Mouse (Mus musculus) MEL (cell line): ENCODE results near the gene Scnn1a. TPM values are rescaled to one million over a fixed set of nuclear protein-coding genes. Genes with fewer than 3 reads are reported as not detected.

ENCODE experiments used
- DNase-seq: peaks from one replicate; pipeline ENCODE4 v3.0.0; 2011; ENCODE audit warnings: low read depth, low spot score
- H3K27ac ChIP-seq: 2 replicates; pipeline ENCODE4 v1.5.1; 2012; ENCODE audit warnings: low read depth, mild to moderate bottlenecking, control low read depth, low read length, moderate library complexity; ENCODE audit not compliant: control insufficient read depth
- H3K27me3 ChIP-seq, 2 experiments: fragments of 150-350 bp in 1 of 2; sonication (generic) in 1 of 2; 2 replicates each; pipeline ENCODE4 v1.6.1; 2012; ENCODE audit warnings: low read length in 2 of 2, mild to moderate bottlenecking in 2 of 2, improper control_type of control experiment in 1 of 2, moderate library complexity in 1 of 2; ENCODE audit not compliant: insufficient read depth in 2 of 2, control insufficient read depth in 1 of 2
- H3K36me3 ChIP-seq, 2 experiments: 2 replicates each; pipeline ENCODE4 v1.6.1; 2012 to 2014; ENCODE audit warnings: low read length in 2 of 2, improper control_type of control experiment in 1 of 2, inconsistent platforms in 1 of 2, mild to moderate bottlenecking in 1 of 2; ENCODE audit not compliant: insufficient read depth in 2 of 2, control insufficient read depth in 1 of 2
- H3K4me1 ChIP-seq, 2 experiments: fragments of 150-350 bp in 1 of 2; sonication (generic) in 1 of 2; 2 replicates each; pipeline ENCODE4 v1.6.1; 2012; ENCODE audit warnings: low read length in 2 of 2, improper control_type of control experiment in 1 of 2, mild to moderate bottlenecking in 1 of 2; ENCODE audit not compliant: insufficient read depth in 2 of 2, control insufficient read depth in 1 of 2
- H3K4me3 ChIP-seq, 2 experiments: fragments of 150-350 bp in 1 of 2; sonication (generic) in 1 of 2; 2 replicates each; pipeline ENCODE4 v1.5.1; 2012; ENCODE audit warnings: low read depth in 2 of 2, low read length in 2 of 2, mild to moderate bottlenecking in 2 of 2, moderate library complexity in 2 of 2, control low read depth in 1 of 2, improper control_type of control experiment in 1 of 2; ENCODE audit not compliant: control insufficient read depth in 1 of 2, insufficient read depth in 1 of 2
- H3K79me2 ChIP-seq: 2 replicates; pipeline ENCODE4 v1.6.1; 2012; ENCODE audit warnings: mild to moderate bottlenecking, low read length, moderate library complexity; ENCODE audit not compliant: control insufficient read depth, poor library complexity, insufficient read depth
- H3K9ac ChIP-seq: 2 replicates; pipeline ENCODE4 v1.6.1; 2012; ENCODE audit warnings: low read depth, mild to moderate bottlenecking, control low read depth, low read length, moderate library complexity; ENCODE audit not compliant: control insufficient read depth, poor library complexity, severe bottlenecking
- H3K9me3 ChIP-seq: fragments of 150-350 bp; sonication (generic); replicated peaks from 2 replicates; pipeline ENCODE4 v1.6.1; 2012; ENCODE audit warnings: mild to moderate bottlenecking, low read length, improper control_type of control experiment, moderate library complexity; ENCODE audit not compliant: insufficient read depth
- BHLHE40 ChIP-seq: IDR thresholded peaks from 2 replicates; pipeline ENCODE4 v1.6.1; 2012; ENCODE audit warnings: low read depth, mild to moderate bottlenecking, inconsistent platforms, low read length, improper control_type of control experiment, borderline replicate concordance
- CTCF ChIP-seq, 3 experiments: IDR thresholded peaks in 2 of 3; conservative IDR thresholded peaks in 1 of 3; 2 replicates each; pipeline ENCODE4 v1.5.1; 2011 to 2012; ENCODE audit warnings: low read length in 3 of 3, low read depth in 2 of 3, mild to moderate bottlenecking in 2 of 3, improper control_type of control experiment in 1 of 3, inconsistent platforms in 1 of 3, mixed read lengths in 1 of 3, moderate library complexity in 1 of 3; ENCODE audit not compliant: control insufficient read depth in 1 of 3, insufficient read depth in 1 of 3, poor library complexity in 1 of 3, severe bottlenecking in 1 of 3
- E2F4 ChIP-seq: IDR thresholded peaks from 2 replicates; pipeline ENCODE4 v1.6.1; 2011; ENCODE audit warnings: low read depth, low read length, improper control_type of control experiment, borderline replicate concordance
- ETS1 ChIP-seq: IDR thresholded peaks from 2 replicates; pipeline ENCODE4 v1.6.1; 2012; ENCODE audit warnings: low read depth, mild to moderate bottlenecking, inconsistent platforms, low read length, improper control_type of control experiment, moderate library complexity
- GABPA ChIP-seq: IDR thresholded peaks from 2 replicates; pipeline ENCODE4 v1.6.1; 2012; ENCODE audit warnings: low read depth, mild to moderate bottlenecking, inconsistent platforms, low read length, improper control_type of control experiment, moderate library complexity
- HCFC1 ChIP-seq: IDR thresholded peaks from 2 replicates; pipeline ENCODE4 v1.6.1; 2012; ENCODE audit warnings: low read depth, mild to moderate bottlenecking, inconsistent platforms, low read length, improper control_type of control experiment, moderate library complexity
- JUND ChIP-seq: IDR thresholded peaks from 2 replicates; pipeline ENCODE4 v1.6.1; 2011; ENCODE audit warnings: low read depth, mild to moderate bottlenecking, improper control_type of control experiment, low read length
- KAT2A ChIP-seq: conservative IDR thresholded peaks from 2 replicates; pipeline ENCODE4 v1.6.1; 2012; ENCODE audit warnings: low read depth, low read length, improper control_type of control experiment, inconsistent platforms
- MAX ChIP-seq: IDR thresholded peaks from 2 replicates; pipeline ENCODE4 v1.6.1; 2011; ENCODE audit warnings: low read length, improper control_type of control experiment
- MYB ChIP-seq: IDR thresholded peaks from 2 replicates; pipeline ENCODE4 v1.6.1; 2011; ENCODE audit warnings: mild to moderate bottlenecking, low read depth, low read length, improper control_type of control experiment
- NELFE ChIP-seq: IDR thresholded peaks from 2 replicates; pipeline ENCODE4 v1.6.1; 2011; ENCODE audit warnings: low read depth, low read length, improper control_type of control experiment
- NRF1 ChIP-seq: IDR thresholded peaks from 2 replicates; pipeline ENCODE4 v1.6.1; 2014; ENCODE audit warnings: low read depth, mild to moderate bottlenecking, inconsistent platforms, low read length, improper control_type of control experiment, moderate library complexity; ENCODE audit not compliant: poor library complexity, insufficient read depth, severe bottlenecking
- POLR2A ChIP-seq, 2 experiments: IDR thresholded peaks; 2 replicates each; pipeline ENCODE4 v1.6.1; 2011 to 2012; ENCODE audit warnings: low read length in 2 of 2, mild to moderate bottlenecking in 2 of 2, control low read depth in 1 of 2, improper control_type of control experiment in 1 of 2, low read depth in 1 of 2, moderate library complexity in 1 of 2; ENCODE audit not compliant: control insufficient read depth in 1 of 2, insufficient read depth in 1 of 2, poor library complexity in 1 of 2
- POLR2AphosphoS2 ChIP-seq: IDR thresholded peaks from 2 replicates; pipeline ENCODE4 v1.6.1; 2011; ENCODE audit warnings: low read length, improper control_type of control experiment
- SMC3 ChIP-seq: IDR thresholded peaks from 2 replicates; pipeline ENCODE4 v1.6.1; 2011; ENCODE audit warnings: low read depth, low read length, improper control_type of control experiment
- TAL1 ChIP-seq: IDR thresholded peaks from 2 replicates; pipeline ENCODE4 v1.6.1; 2012; ENCODE audit warnings: mild to moderate bottlenecking, inconsistent platforms, low read length, moderate library complexity, mixed read lengths
- TBP ChIP-seq: IDR thresholded peaks from 2 replicates; pipeline ENCODE4 v1.8.0; 2011; ENCODE audit warnings: low read depth, low read length, improper control_type of control experiment
- TCF12 ChIP-seq: IDR thresholded peaks from 2 replicates; pipeline ENCODE4 v1.6.1; 2014; ENCODE audit warnings: low read depth, mild to moderate bottlenecking, inconsistent platforms, low read length, improper control_type of control experiment, moderate library complexity
- USF1 ChIP-seq: IDR thresholded peaks from 2 replicates; pipeline ENCODE4 v1.6.1; 2014; ENCODE audit warnings: low read depth, mild to moderate bottlenecking, inconsistent platforms, low read length, improper control_type of control experiment, moderate library complexity
- ZMIZ1 ChIP-seq: IDR thresholded peaks from 2 replicates; pipeline ENCODE4 v1.6.1; 2012; ENCODE audit warnings: low read depth, mild to moderate bottlenecking, inconsistent platforms, low read length, improper control_type of control experiment, moderate library complexity
- ZNF384 ChIP-seq: IDR thresholded peaks from 2 replicates; pipeline ENCODE4 v1.6.1; 2012; ENCODE audit warnings: low read depth, mild to moderate bottlenecking, inconsistent platforms, low read length, improper control_type of control experiment
- polyA plus RNA-seq, 2 experiments: library from polyadenylated mRNA; stranded (reverse) in 1 of 2; unstranded in 1 of 2; fragments of >175 nt in 1 of 2; fragments of >200 nt in 1 of 2; gene quantifications; 2 replicates each; pipeline versions ENCODE4 v1.2.1 to v1.2.4; 2012; ENCODE audit warnings: low replicate concordance in 2 of 2, low read depth in 1 of 2; ENCODE audit not compliant: insufficient read length in 2 of 2, insufficient read depth in 1 of 2, missing spikeins in 1 of 2
- total RNA-seq: library from RNA; depleted of rRNA; stranded (reverse); fragments of 300-350 nt; gene quantifications from 2 replicates; pipeline ENCODE4 v1.2.3, GENCODE M21; 2012

The Scnn1a gene
- total and polyA plus RNA-seq, 3 experiments = 0.50 TPM; not detected in 2

GRCm38 (mm10) chr6:125380372-125381360 lies 60.2 kb downstream of the Scnn1a start, which contains the start of gene Plekhg6:
Gene Plekhg6 (minus strand): TSS chr6:125380793.
- no peak for DNase-seq
- Histone ChIP-seq H3K79me2 (no peaks in the 10 kb centered on the region), H3K27ac (no peak within 1 kb of the TSS), H3K9ac (no peak within 1 kb of the TSS), H3K27me3 (no peaks in the 10 kb centered on the region; a peak in 2 of 4 replicates), H3K4me1 (no peaks in the 10 kb centered on the region), H3K4me3 (no peak within 1 kb of the TSS), H3K36me3 (no peaks in the 10 kb centered on the region), H3K9me3 (no peaks in the 10 kb centered on the region)
- no peak for TF ChIP-seq BHLHE40
- TF ChIP-seq SMC3 = no peak
- no peak for TF ChIP-seq HCFC1
- no peak for TF ChIP-seq TBP
- no peak for TF ChIP-seq USF1
- TF ChIP-seq TCF12 = no peak
- no peak for TF ChIP-seq POLR2AphosphoS2
- TF ChIP-seq ZMIZ1 = no peak
- no peak for TF ChIP-seq KAT2A
- no peak for TF ChIP-seq E2F4
- no peak for TF ChIP-seq GABPA
- TF ChIP-seq NRF1 = no peak
- TF ChIP-seq JUND = no peak
- no peak for TF ChIP-seq TAL1
- no peak for TF ChIP-seq MYB
- TF ChIP-seq ETS1 = no peak
- no peak for TF ChIP-seq CTCF (IDR thresholded peaks at IDR 0.05 in 2 of 3, conservative IDR thresholded peaks at IDR 0.05 in 1 of 3; ENCODE audit: control insufficient read depth in 1 of 3, insufficient read depth in 1 of 3, low read depth in 2 of 3, low read length in 3 of 3, poor library complexity in 1 of 3, severe bottlenecking in 1 of 3)
- no peak for TF ChIP-seq NELFE
- TF ChIP-seq MAX = no peak

GRCm38 (mm10) chr6:125382024-125382423 lies 61.6 kb downstream of the Scnn1a start:
- Histone ChIP-seq H3K27ac (no peak overlapping the region), H3K79me2 (no peaks in the 10 kb centered on the region), H3K4me1 (no peaks in the 10 kb centered on the region), H3K27me3 (no peaks in the 10 kb centered on the region; a peak in 2 of 4 replicates), H3K9ac (no peak overlapping the region), H3K36me3 (no peaks in the 10 kb centered on the region), H3K9me3 (no peaks in the 10 kb centered on the region), H3K4me3 (no peak overlapping the region)
- no peak for TF ChIP-seq ZNF384
- no peak for TF ChIP-seq POLR2A (IDR thresholded peaks at IDR 0.05; ENCODE audit: control insufficient read depth in 1 of 2, insufficient read depth in 1 of 2, low read depth in 1 of 2, low read length in 2 of 2, poor library complexity in 1 of 2)
- no peak for TF ChIP-seq BHLHE40
- TF ChIP-seq ZMIZ1 = no peak
- no peak for TF ChIP-seq NELFE
- no peak for TF ChIP-seq TBP
- TF ChIP-seq TCF12 = no peak
- DNase-seq = no peak
